Mouse (Mus musculus): Measurements from ENCODE around the gene Cxcl5. TPM values are rescaled to one million over a fixed set of nuclear protein-coding genes. Genes with fewer than 3 reads are reported as not detected.

Gene Cxcl5
- under 1 TPM; 0.20 to 0.31 TPM for total RNA-seq (2021)
- long read RNA-seq, experiment 1, result 0 reads
- long read RNA-seq, experiment 2, result 0 reads

- no peak for TF ChIP-seq CTCF (conservative IDR thresholded peaks at IDR 0.05)
- DNase-seq (ENCODE audit: low spot score in 2 of 2), result no peak
- Histone ChIP-seq H3K27ac (no peak within 1 kb of the TSS), H3K4me3 (peak within 1 kb of the TSS; percentile 54)
Measured at GRCm38 (mm10) chr5:90759077-90760065, at the start of gene Cxcl5. Cxcl5 (plus strand) TSS chr5:90759360.

- no peak for DNase-seq (ENCODE audit: low spot score in 2 of 2)
- Histone ChIP-seq H3K4me3 (no peak overlapping the region), H3K27ac (no peak overlapping the region)
- no peak for TF ChIP-seq CTCF (conservative IDR thresholded peaks at IDR 0.05)
Measured at GRCm38 (mm10) chr5:90711409-90711808, 47.8 kb upstream of the Cxcl5 start.

- no peak for TF ChIP-seq CTCF (conservative IDR thresholded peaks at IDR 0.05)
- no peak for DNase-seq (ENCODE audit: low spot score in 2 of 2)
- no peak overlapping the region for H3K4me3 ChIP-seq
- H3K27ac ChIP-seq, result no peak overlapping the region
Measured at GRCm38 (mm10) chr5:90717937-90718336, 41.2 kb upstream of the Cxcl5 start.

- Histone ChIP-seq H3K27ac (no peak overlapping the region), H3K4me3 (no peak overlapping the region)
- no peak for DNase-seq (ENCODE audit: low spot score in 2 of 2)
- TF ChIP-seq CTCF (conservative IDR thresholded peaks at IDR 0.05), result no peak
Measured at GRCm38 (mm10) chr5:90722656-90723055, 36.5 kb upstream of the Cxcl5 start.

GRCm38 (mm10) chr5:90728254-90728653 lies 30.9 kb upstream of the Cxcl5 start:
- DNase-seq (ENCODE audit: low spot score in 2 of 2), result no peak
- no peak for TF ChIP-seq CTCF (conservative IDR thresholded peaks at IDR 0.05)
- Histone ChIP-seq H3K27ac (no peak overlapping the region), H3K4me3 (no peak overlapping the region)

- no peak for TF ChIP-seq CTCF (conservative IDR thresholded peaks at IDR 0.05)
- DNase-seq (ENCODE audit: low spot score in 2 of 2), result no peak
- no peak overlapping the region for H3K4me3 ChIP-seq
- no peak overlapping the region for H3K27ac ChIP-seq
Measured at GRCm38 (mm10) chr5:90731480-90731879, 27.7 kb upstream of the Cxcl5 start.

- DNase-seq (ENCODE audit: low spot score in 2 of 2), result no peak
- no peak for TF ChIP-seq CTCF (conservative IDR thresholded peaks at IDR 0.05)
- Histone ChIP-seq H3K27ac (no peak overlapping the region), H3K4me3 (no peak overlapping the region)
Measured at GRCm38 (mm10) chr5:90742029-90742428, 17.1 kb upstream of the Cxcl5 start.

GRCm38 (mm10) chr5:90753934-90754333 lies 5.2 kb upstream of the Cxcl5 start:
- no peak for DNase-seq (ENCODE audit: low spot score in 2 of 2)
- Histone ChIP-seq H3K27ac (no peak overlapping the region), H3K4me3 (no peak overlapping the region)
- TF ChIP-seq CTCF (conservative IDR thresholded peaks at IDR 0.05), result no peak

GRCm38 (mm10) chr5:90758020-90758605 lies 1.0 kb upstream of the Cxcl5 start:
- TF ChIP-seq CTCF (conservative IDR thresholded peaks at IDR 0.05), result no peak
- H3K4me3 ChIP-seq, result no peak overlapping the region
- no peak for DNase-seq (ENCODE audit: low spot score in 2 of 2)
- no peak overlapping the region for H3K27ac ChIP-seq

- no peak for DNase-seq (ENCODE audit: low spot score in 2 of 2)
- TF ChIP-seq CTCF (conservative IDR thresholded peaks at IDR 0.05), result no peak
- H3K27ac ChIP-seq, result no peak overlapping the region
- H3K4me3 ChIP-seq, result no peak overlapping the region
Measured at GRCm38 (mm10) chr5:90760303-90760702, 1.1 kb downstream of the Cxcl5 start.

GRCm38 (mm10) chr5:90760844-90761243 lies 1.7 kb downstream of the Cxcl5 start:
- H3K27ac ChIP-seq, result no peak overlapping the region
- no peak for DNase-seq (ENCODE audit: low spot score in 2 of 2)
- no peak overlapping the region for H3K4me3 ChIP-seq
- TF ChIP-seq CTCF (conservative IDR thresholded peaks at IDR 0.05), result no peak

- no peak for DNase-seq (ENCODE audit: low spot score in 2 of 2)
Measured at GRCm38 (mm10) chr5:90761834-90762233, 2.7 kb downstream of the Cxcl5 start.

GRCm38 (mm10) chr5:90763912-90764665 lies 4.9 kb downstream of the Cxcl5 start:
- DNase-seq (ENCODE audit: low spot score in 2 of 2), result no peak
- TF ChIP-seq CTCF (conservative IDR thresholded peaks at IDR 0.05), result no peak
- Histone ChIP-seq H3K4me3 (no peak overlapping the region), H3K27ac (no peak overlapping the region)

More at GRCm38 (mm10) chr5:90761834-90762233, 2.7 kb downstream of the Cxcl5 start:
- Histone ChIP-seq H3K4me3 (no peak overlapping the region), H3K27ac (no peak overlapping the region)
- TF ChIP-seq CTCF (conservative IDR thresholded peaks at IDR 0.05), result no peak
